In genomic region chr13:23445156-23445555, GRCm38 (mm10) we compare ENCODE assay signal across 9 mouse cellular contexts. TPM values are rescaled to one million over a fixed set of nuclear protein-coding genes. Genes with fewer than 3 reads are reported as not detected.
A peak's percentile ranks its signal among the peaks of the same experiment; 100 is the strongest.
DNase-seq lines count a peak whose midpoint lies in the region; ATAC-seq and TF ChIP-seq lines count a peak whose summit lies in the region.
"Had no signal": no experiment of that assay in that cellular context is flagged by ENCODE, and none has a peak within 500 bp of the region (broad histone marks: within the 10 kb centered on the region; RNA-seq: fewer than 3 reads in every experiment).

No protein-coding gene starts in this region.

- H3K27ac ChIP-seq in cerebellum, adult 2 months (ENCODE audit: insufficient read depth, low read length): peak overlapping the region; percentile 93
- peak overlapping the region; percentile 97 for H3K27ac ChIP-seq in neural tube, embryonic 11.5 days (ENCODE audit: low read depth, low read length)
- peak overlapping the region; percentile 99 for H3K27ac ChIP-seq in limb, embryonic 13.5 days
- peak overlapping the region; percentile 96 for H3K27ac ChIP-seq in stomach, embryonic 14.5 days (ENCODE audit: low read length)

- H3K27me3 ChIP-seq in cerebellum, adult 2 months (ENCODE audit: control insufficient read depth, insufficient read depth, low read length): no peaks in the 10 kb centered on the region
- H3K27me3 ChIP-seq in neural tube, embryonic 11.5 days (ENCODE audit: control insufficient read depth, insufficient read depth, low read length): no peaks in the 10 kb centered on the region
- H3K27me3 ChIP-seq in limb, embryonic 13.5 days: no peaks in the 10 kb centered on the region
- no peaks in the 10 kb centered on the region for H3K27me3 ChIP-seq in stomach, embryonic 14.5 days (ENCODE audit: control insufficient read depth, insufficient read depth, low read length)

- TF ChIP-seq CTCF in cerebellum, adult 2 months (IDR thresholded peaks at IDR 0.05; ENCODE audit: borderline replicate concordance, insufficient read depth, low read depth, low read length): no peak

- no peak for DNase-seq in cerebellum, adult 2 months
- no peak for DNase-seq in cerebellum, adult 9-11 months
- no peak for DNase-seq in neural tube, embryonic 11.5 days (ENCODE audit: low spot score)
- DNase-seq in neural tube, embryonic 10.5 days (ENCODE audit: extremely low spot score, low spot score): no peak
- no peak for DNase-seq in layer of hippocampus, postnatal 14 days (ENCODE audit: low spot score in 2 of 2)
- no peak for DNase-seq in ovary, postnatal 36 days (ENCODE audit: low spot score)

- H3K4me2 ChIP-seq in neural tube, embryonic 11.5 days (ENCODE audit: low read depth): peak overlapping the region; percentile 73
- peak overlapping the region; percentile 70 for H3K4me2 ChIP-seq in limb, embryonic 13.5 days (replicated peaks)
- H3K4me2 ChIP-seq in stomach, embryonic 14.5 days (replicated peaks; ENCODE audit: low read depth, low read length): peak overlapping the region; percentile 67

- 3% methylated on average over 10 of the region's 10 CpGs for WGBS in cerebellum, adult 2 months
- WGBS in neural tube, embryonic 11.5 days: 4% methylated on average over 10 of the region's 10 CpGs
- 3% methylated on average over 10 of the region's 10 CpGs for WGBS in limb, embryonic 13.5 days
- WGBS in stomach, embryonic 14.5 days: 4% methylated on average over 10 of the region's 10 CpGs

- H3K4me1 ChIP-seq in cerebellum, adult 2 months (ENCODE audit: control insufficient read depth, insufficient read depth, low read length): no peaks in the 10 kb centered on the region; the same call in 1 of the 2 replicates
- H3K4me1 ChIP-seq in neural tube, embryonic 11.5 days (ENCODE audit: control insufficient read depth, insufficient read depth, low read length): no peaks in the 10 kb centered on the region
- peaks cover 9% of the 10 kb centered on the region; the same call in 1 of the 2 replicates for H3K4me1 ChIP-seq in limb, embryonic 13.5 days
- 0 out of 2 replicates have a peak, but pooled peaks cover 6% of the 10 kb centered on the region for H3K4me1 ChIP-seq in stomach, embryonic 14.5 days (ENCODE audit: control insufficient read depth, insufficient read depth, low read length)

- no peaks in the 10 kb centered on the region for H3K9me3 ChIP-seq in neural tube, embryonic 11.5 days (ENCODE audit: control insufficient read depth, low read length)
- no peaks in the 10 kb centered on the region for H3K9me3 ChIP-seq in limb, embryonic 13.5 days
- no peaks in the 10 kb centered on the region for H3K9me3 ChIP-seq in stomach, embryonic 14.5 days (ENCODE audit: control insufficient read depth, low read depth, low read length)

- peak overlapping the region; percentile 86 for H3K4me3 ChIP-seq in cerebellum, adult 2 months (replicated peaks; ENCODE audit: insufficient read depth, low read depth, low read length)
- peak overlapping the region; percentile 65 for H3K4me3 ChIP-seq in neural tube, embryonic 11.5 days (ENCODE audit: low read depth, low read length)
- peak overlapping the region; percentile 70 for H3K4me3 ChIP-seq in limb, embryonic 13.5 days
- peak overlapping the region; percentile 59 for H3K4me3 ChIP-seq in stomach, embryonic 14.5 days (ENCODE audit: low read depth, low read length)

- H3K9ac ChIP-seq in neural tube, embryonic 11.5 days (ENCODE audit: low read length): peak overlapping the region; percentile 89
- peak overlapping the region; percentile 83 for H3K9ac ChIP-seq in limb, embryonic 13.5 days
- H3K9ac ChIP-seq in stomach, embryonic 14.5 days (replicated peaks; ENCODE audit: low read depth, low read length): peak overlapping the region; percentile 55

- no peak for ATAC-seq in neural tube, embryonic 11.5 days (ENCODE audit: insufficient read depth, low FRiP score, low TSS enrichment)
- ATAC-seq in limb, embryonic 13.5 days (ENCODE audit: low FRiP score, low read depth): no peak
- no peak for ATAC-seq in stomach, embryonic 14.5 days (ENCODE audit: insufficient number of reproducible peaks, insufficient read depth, low FRiP score, low read depth)

- no peaks in the 10 kb centered on the region for H3K36me3 ChIP-seq in neural tube, embryonic 11.5 days (ENCODE audit: control insufficient read depth, insufficient read depth, low read length)
- H3K36me3 ChIP-seq in limb, embryonic 13.5 days: no peaks in the 10 kb centered on the region
- no peaks in the 10 kb centered on the region for H3K36me3 ChIP-seq in stomach, embryonic 14.5 days (ENCODE audit: control insufficient read depth, insufficient read depth, low read length)

- no peak for TF ChIP-seq POLR2A in cerebellum, adult 2 months (IDR thresholded peaks at IDR 0.05; ENCODE audit: borderline replicate concordance, insufficient read depth, low read length)

RNA-seq across cellular contexts. Expression of gene Btn1a1, which starts 20.5 kb away (rescaled TPM):
- 0.21 and 0.32 TPM in 2 replicates for polyA plus RNA-seq in cerebellum, adult 2 months (2012; rRNA removed)
- polyA plus RNA-seq in neural tube, embryonic 11.5 days (2014; fragmentation: Nextera tagmentation; extraction: Ambion mirVana): 0.16 TPM in 1 of 2 replicates, not detected in the other
- 0.19 and 0.45 TPM in 2 replicates for polyA plus RNA-seq in limb, embryonic 13.5 days (2015; fragmentation: Nextera tagmentation; extraction: Ambion mirVana)
- polyA plus RNA-seq in stomach, embryonic 14.5 days (2014; fragmentation: Nextera tagmentation; extraction: Ambion mirVana): 0.17 TPM in 1 of 2 replicates, not detected in the other
- total RNA-seq in layer of hippocampus, postnatal 14 days (2021): not detected
- total RNA-seq: layer of hippocampus, postnatal 10 days had no signal

RNA-seq across cellular contexts. Expression of gene Abt1, which starts 21.5 kb away (rescaled TPM):
- polyA plus RNA-seq in cerebellum, adult 2 months (2012; rRNA removed): 9.8 and 10.7 TPM in 2 replicates
- polyA plus RNA-seq in neural tube, embryonic 11.5 days (2014; fragmentation: Nextera tagmentation; extraction: Ambion mirVana): 13.3 and 13.7 TPM in 2 replicates
- polyA plus RNA-seq in limb, embryonic 13.5 days (2015; fragmentation: Nextera tagmentation; extraction: Ambion mirVana): 13.4 and 14.8 TPM in 2 replicates
- polyA plus RNA-seq in stomach, embryonic 14.5 days (2014; fragmentation: Nextera tagmentation; extraction: Ambion mirVana): 12.0 and 12.4 TPM in 2 replicates
- 1 to 10 TPM; 7.0 TPM for total RNA-seq in layer of hippocampus, postnatal 14 days (2021)

RNA-seq across cellular contexts. Expression of gene Btn2a2, which starts 43.5 kb away (rescaled TPM):
- polyA plus RNA-seq in cerebellum, adult 2 months (2012; rRNA removed): 0.20 and 0.21 TPM in 2 replicates
- 0.65 and 0.81 TPM in 2 replicates for polyA plus RNA-seq in neural tube, embryonic 11.5 days (2014; fragmentation: Nextera tagmentation; extraction: Ambion mirVana)
- 1.4 and 1.5 TPM in 2 replicates for polyA plus RNA-seq in limb, embryonic 13.5 days (2015; fragmentation: Nextera tagmentation; extraction: Ambion mirVana)
- 0.22 and 0.30 TPM in 2 replicates for polyA plus RNA-seq in stomach, embryonic 14.5 days (2014; fragmentation: Nextera tagmentation; extraction: Ambion mirVana)
- 1 to 10 TPM in 1 of 2 experiments, under 1 TPM in 1; 0.58 to 1.0 TPM for total RNA-seq in layer of hippocampus, postnatal 14 days (2021)
